Mouse (Mus musculus) kidney, adult 2 months (tissue): ENCODE measurements around the gene Fam53b. TPM values are rescaled to one million over a fixed set of nuclear protein-coding genes. Genes with fewer than 3 reads are reported as not detected.

Source experiments
- DNase-seq: peaks from one replicate; pipeline ENCODE4 v3.0.0; 2021
- H3K27ac ChIP-seq: fragments of 200-500 bp; 2 replicates; pipeline ENCODE4 v1.5.1; 2012; ENCODE audit warnings: low read depth, low read length, control low read depth, inconsistent platforms; ENCODE audit not compliant: insufficient read depth
- H3K27me3 ChIP-seq: fragments of 200-500 bp; replicated peaks from 2 replicates; pipeline ENCODE4 v1.6.1; 2012; ENCODE audit warnings: mild to moderate bottlenecking, moderate library complexity, low read length, inconsistent platforms; ENCODE audit not compliant: control insufficient read depth, insufficient read depth
- H3K36me3 ChIP-seq: fragments of 200-500 bp; 2 replicates; pipeline ENCODE4 v1.6.1; 2012; ENCODE audit warnings: mild to moderate bottlenecking, moderate library complexity, low read length, inconsistent platforms; ENCODE audit not compliant: control insufficient read depth, insufficient read depth
- H3K4me1 ChIP-seq: fragments of 200-500 bp; 2 replicates; pipeline ENCODE4 v1.6.1; 2011; ENCODE audit warnings: low read length; ENCODE audit not compliant: control insufficient read depth, insufficient read depth
- H3K4me3 ChIP-seq: fragments of 200-500 bp; 2 replicates; pipeline ENCODE4 v1.5.1; 2011; ENCODE audit warnings: mild to moderate bottlenecking, low read depth, low read length, control low read depth; ENCODE audit not compliant: insufficient read depth
- CTCF ChIP-seq: fragments of 200-500 bp; conservative IDR thresholded peaks from 2 replicates; pipeline ENCODE4 v1.5.1; 2011; ENCODE audit warnings: low read depth, mild to moderate bottlenecking, control low read depth, low read length, moderate library complexity, mixed read lengths; ENCODE audit not compliant: insufficient read depth, insufficient read length
- POLR2A ChIP-seq: fragments of 200-500 bp; IDR thresholded peaks from one replicate; pipeline ENCODE4 v1.6.1; 2011; ENCODE audit warnings: low read depth, low read length, control low read depth
- WGBS: fragments of 180-500 bp; shearing (Covaris S2); methylation state at CpG from one replicate; pipeline ENCODE4 v1.1.7; 2018; 5-methylcytosine and 5-hydroxymethylcytosine counted together
- polyA plus RNA-seq: library from polyadenylated mRNA; depleted of rRNA; stranded (reverse); fragments of >200 nt; gene quantifications from 2 replicates; pipeline ENCODE4 v1.2.3, GENCODE M21; 2012

Gene Fam53b
- polyA plus RNA-seq, 1 experiment, result 29.3 TPM

DNA sequence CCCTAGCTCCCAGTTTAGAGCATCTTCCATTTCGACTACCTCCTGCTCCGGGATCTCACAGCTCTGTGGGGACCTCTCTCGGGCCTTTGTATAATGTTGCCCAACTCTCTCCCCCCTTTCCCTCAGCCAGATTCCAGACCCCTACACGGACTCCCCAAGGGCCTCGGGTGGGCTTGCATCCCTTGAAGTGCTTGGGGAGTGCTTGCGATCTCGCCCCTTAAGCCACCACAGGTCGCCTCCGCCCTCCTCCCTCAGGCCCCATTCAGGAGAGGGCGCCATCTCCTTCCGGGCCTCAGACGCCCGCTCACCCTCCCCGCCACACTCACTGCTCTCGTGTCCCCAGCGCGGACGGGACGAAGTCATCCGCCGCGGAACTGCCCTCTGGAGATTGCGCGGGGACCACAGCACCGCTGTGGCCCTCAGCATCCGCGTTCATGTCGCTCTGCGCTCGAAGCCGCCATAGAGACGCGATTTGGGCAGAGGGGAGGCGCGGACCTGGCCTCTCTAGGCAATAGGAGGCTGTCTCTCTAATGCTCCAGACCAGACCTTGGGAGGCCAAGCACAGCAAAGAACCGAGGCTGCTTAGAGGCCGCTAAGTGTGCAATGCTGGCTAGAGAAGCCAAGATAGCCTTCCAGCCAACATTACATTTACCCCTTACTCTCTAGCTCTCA is 38.6 kb upstream of the Fam53b start, which contains the start of gene Eef1akmt2:
TSS of gene Eef1akmt2 (minus strand) at position 501 of the 672 bp plus-strand sequence.
- peak within 1 kb of the TSS; percentile 91 for H3K27ac ChIP-seq
- no peaks in the 10 kb centered on the region for H3K4me1 ChIP-seq
- peak within 1 kb of the TSS; percentile 79 for H3K4me3 ChIP-seq
- peak; percentile 91 for DNase-seq
- no peaks in the 10 kb centered on the region; the same call in none of the 2 replicates for H3K36me3 ChIP-seq
- TF ChIP-seq CTCF (no peak), POLR2A (no peak)
- WGBS, result under 1% methylated on average over 37 of the region's 37 CpGs
- H3K27me3 ChIP-seq, result no peaks in the 10 kb centered on the region

DNA sequence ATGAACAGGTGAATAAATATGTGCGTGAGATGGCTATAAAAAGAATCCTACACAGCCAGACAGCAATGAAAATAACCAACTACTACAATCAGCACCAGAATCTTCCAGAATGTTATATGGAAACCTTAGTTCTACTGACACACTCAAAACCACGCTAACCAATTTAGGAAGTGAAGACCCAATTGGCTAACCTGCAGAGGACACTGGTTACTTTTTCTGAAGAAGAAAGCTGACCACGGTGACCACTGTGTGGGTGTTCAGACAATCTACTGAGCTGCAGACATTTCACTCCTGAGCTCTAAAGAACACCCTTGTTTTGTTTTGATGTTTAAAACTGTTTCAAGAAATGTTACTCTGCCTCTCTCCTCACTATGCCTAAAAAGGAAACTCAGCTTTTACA is 29.5 kb upstream of the Fam53b start:
- no peaks in the 10 kb centered on the region for H3K27me3 ChIP-seq
- no peaks in the 10 kb centered on the region; the same call in none of the 2 replicates for H3K36me3 ChIP-seq
- no peak for TF ChIP-seq CTCF
- TF ChIP-seq POLR2A, result no peak
- H3K4me1 ChIP-seq, result no peaks in the 10 kb centered on the region
- no peak overlapping the region for H3K4me3 ChIP-seq
- H3K27ac ChIP-seq, result no peak overlapping the region
- WGBS, result 90% methylated on average over 3 of the region's 3 CpGs
- no peak for DNase-seq

DNA sequence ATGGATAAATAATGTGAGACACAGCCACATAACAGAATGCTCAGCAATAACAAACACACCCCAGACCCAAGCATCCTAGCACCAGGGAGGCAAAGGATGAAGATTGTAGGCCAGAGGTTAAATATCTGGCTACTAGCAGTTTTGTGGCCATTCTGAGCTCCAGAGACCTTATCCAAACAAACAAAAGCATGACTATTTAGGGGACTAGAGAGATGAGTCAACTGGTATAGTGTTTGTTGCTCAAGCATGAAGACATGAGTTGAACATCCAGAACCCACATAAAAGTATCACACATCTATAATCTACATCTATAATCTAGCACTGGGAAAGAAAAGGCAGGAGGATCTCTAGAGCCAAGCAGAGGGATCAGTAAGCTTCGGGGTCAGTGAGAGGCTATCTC is 28.8 kb upstream of the Fam53b start:
- whole genome bisulfite sequencing, result 95% methylated on average over 1 of the region's 1 CpGs
- no peak overlapping the region for H3K27ac ChIP-seq
- no peak for TF ChIP-seq POLR2A
- no peak for TF ChIP-seq CTCF
- no peak for DNase-seq
- no peaks in the 10 kb centered on the region for H3K27me3 ChIP-seq
- no peak overlapping the region for H3K4me3 ChIP-seq
- H3K4me1 ChIP-seq, result no peaks in the 10 kb centered on the region
- no peaks in the 10 kb centered on the region; the same call in none of the 2 replicates for H3K36me3 ChIP-seq

DNA sequence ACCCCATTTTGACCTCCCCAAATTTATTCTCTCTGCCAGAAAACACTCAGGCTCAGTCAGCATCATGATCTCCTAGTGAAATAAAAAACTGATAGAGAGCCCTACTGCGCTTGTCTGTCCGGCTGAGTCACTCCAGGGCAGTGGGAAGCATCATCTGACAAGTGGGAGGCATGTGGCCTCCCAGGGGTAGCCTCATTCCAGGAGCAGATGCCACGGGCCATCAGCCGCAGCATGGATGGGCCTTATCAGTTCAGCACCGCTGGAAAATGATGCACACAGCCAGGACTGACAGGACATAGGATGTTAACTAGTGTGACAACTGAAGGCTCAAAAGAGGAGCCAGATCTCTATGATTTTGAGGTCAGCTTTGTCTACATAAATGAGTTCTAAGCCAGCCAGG is 27.6 kb upstream of the Fam53b start:
- no peaks in the 10 kb centered on the region for H3K27me3 ChIP-seq
- H3K4me3 ChIP-seq, result no peak overlapping the region
- H3K36me3 ChIP-seq, result no peaks in the 10 kb centered on the region; the same call in none of the 2 replicates
- TF ChIP-seq CTCF, result no peak
- TF ChIP-seq POLR2A, result no peak
- no peaks in the 10 kb centered on the region for H3K4me1 ChIP-seq
- WGBS, result 80% methylated on average over 5 of the region's 5 CpGs
- H3K27ac ChIP-seq, result no peak overlapping the region
- DNase-seq, result no peak

DNA sequence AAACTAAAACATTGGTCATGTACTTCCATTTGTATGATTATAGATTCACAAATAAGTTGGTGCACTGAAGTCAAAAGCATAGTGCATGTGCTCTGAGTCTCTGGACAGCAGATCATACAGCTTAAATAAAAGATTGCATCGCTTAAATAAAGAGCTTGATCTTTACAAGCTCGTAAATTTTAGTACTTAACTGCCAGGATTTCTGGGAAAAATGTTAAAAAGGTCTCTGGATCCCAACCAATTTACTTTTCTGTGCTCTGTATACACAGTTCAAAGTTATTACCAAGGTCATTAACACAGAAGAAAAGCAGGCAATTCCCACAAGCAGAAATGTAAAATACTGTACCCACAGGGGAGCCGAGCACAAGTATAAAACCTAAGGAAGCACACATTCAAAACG is 17.3 kb upstream of the Fam53b start:
- Histone ChIP-seq H3K36me3 (no peaks in the 10 kb centered on the region; the same call in 1 of the 2 replicates), H3K27ac (no peak overlapping the region), H3K4me1 (no peaks in the 10 kb centered on the region), H3K27me3 (no peaks in the 10 kb centered on the region; the same call in 1 of the 2 replicates), H3K4me3 (no peak overlapping the region)
- TF ChIP-seq CTCF (no peak), POLR2A (no peak)
- WGBS, result 58% methylated on average over 4 of the region's 4 CpGs
- DNase-seq, result no peak

DNA sequence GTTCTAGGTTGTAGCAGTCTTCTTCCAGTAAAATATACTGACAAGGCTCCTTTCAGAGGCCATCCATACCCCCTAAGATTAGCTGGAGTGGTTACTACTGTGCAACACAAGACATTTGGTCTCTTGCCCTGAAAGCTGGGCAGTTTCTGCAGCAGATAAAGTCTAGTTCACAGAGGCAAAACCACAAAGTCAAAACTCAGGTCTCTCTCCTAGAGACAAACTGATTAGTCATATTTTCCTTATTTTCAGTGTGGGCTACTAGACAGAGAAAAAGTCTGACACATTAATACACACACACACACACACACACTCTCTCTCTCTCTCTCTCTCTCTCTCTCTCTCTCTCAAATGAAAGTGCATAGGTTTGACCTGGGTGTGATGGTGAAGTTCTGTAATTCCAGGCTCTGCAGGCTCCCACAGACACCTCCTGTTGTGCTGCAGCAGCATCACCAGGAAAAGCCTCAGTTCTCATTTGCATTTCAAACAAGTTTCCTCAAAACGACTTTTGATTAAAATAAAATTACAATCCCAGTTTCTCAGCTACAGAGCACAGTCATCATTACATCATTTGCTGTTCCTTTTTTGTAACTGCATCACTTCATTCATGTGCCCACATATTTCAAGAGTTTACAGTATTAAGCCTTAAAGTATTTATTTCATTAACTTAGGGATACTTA is 10.8 kb upstream of the Fam53b start:
- Histone ChIP-seq H3K4me1 (no peaks in the 10 kb centered on the region), H3K27me3 (no peaks in the 10 kb centered on the region), H3K36me3 (no peaks in the 10 kb centered on the region; the same call in 1 of the 2 replicates), H3K27ac (no peak overlapping the region), H3K4me3 (no peak overlapping the region)
- no peak for TF ChIP-seq POLR2A
- TF ChIP-seq CTCF, result no peak
- no peak for DNase-seq
- WGBS, result 12% methylated on average over 1 of the region's 1 CpGs

DNA sequence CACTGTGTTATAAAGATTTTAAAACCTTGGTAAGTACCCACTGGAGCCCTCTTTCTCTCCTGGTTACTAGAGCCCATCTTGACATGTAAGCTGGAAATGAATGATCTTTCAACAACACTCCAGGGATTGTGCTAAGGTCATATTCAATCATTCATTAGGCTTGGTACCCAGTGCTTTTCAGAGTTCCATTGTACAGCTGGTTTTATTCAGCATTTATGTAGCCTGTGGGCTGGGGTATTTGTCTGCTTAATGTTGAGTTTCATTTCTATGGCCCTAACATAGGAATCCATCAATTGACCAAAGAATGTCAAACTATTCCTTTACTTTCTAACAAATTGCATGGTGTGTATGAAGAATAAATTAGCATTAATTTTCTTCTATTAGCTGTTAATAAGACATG is 10.1 kb upstream of the Fam53b start:
- TF ChIP-seq CTCF (no peak), POLR2A (no peak)
- H3K4me1 ChIP-seq, result no peaks in the 10 kb centered on the region
- H3K4me3 ChIP-seq, result no peak overlapping the region
- H3K27ac ChIP-seq, result no peak overlapping the region
- no peaks in the 10 kb centered on the region; the same call in 1 of the 2 replicates for H3K36me3 ChIP-seq
- no peaks in the 10 kb centered on the region for H3K27me3 ChIP-seq
- no peak for DNase-seq
